Mouse (Mus musculus) lung, adult 2 months (tissue): ENCODE data around the gene Ucma.

Source experiments
- CTCF ChIP-seq: fragments of 200-500 bp; IDR thresholded peaks from 2 replicates; pipeline ENCODE4 v1.5.1; 2011; ENCODE audit warnings: mild to moderate bottlenecking, low read length, control low read depth; ENCODE audit not compliant: insufficient read depth
- POLR2A ChIP-seq: fragments of 200-500 bp; IDR thresholded peaks from 2 replicates; pipeline ENCODE4 v1.6.1; 2011; ENCODE audit warnings: low read depth, mild to moderate bottlenecking, control low read depth, low read length, borderline replicate concordance; ENCODE audit errors: extremely low read depth

GRCm38 (mm10) chr2:4987388-4988180 is 11.7 kb downstream of the Ucma start:
- TF ChIP-seq CTCF (no peak), POLR2A (no peak)
